Mouse (Mus musculus): ENCODE measurements around the gene Washc4.

- TF ChIP-seq POLR2A (IDR thresholded peaks at IDR 0.05; ENCODE audit: control insufficient read depth, extremely low read depth, insufficient read depth, low read length, poor library complexity) (no peak), CTCF (IDR thresholded peaks at IDR 0.05; ENCODE audit: borderline replicate concordance, control insufficient read depth, extremely low read depth, insufficient read depth, low read length, poor library complexity) (no peak)
Observed at GRCm38 (mm10) chr10:83608596-83608995, 65.0 kb downstream of the Washc4 start.

All from thymus, adult 2 months (tissue).